Mouse (Mus musculus) spleen, adult 2 months (tissue): ENCODE measurements around the gene Slain2.
"Not testable (repeated sequence)": the region's sequence is repeated elsewhere in the genome, so short reads cannot be mapped to it uniquely, and the experiment has no call there.

Experiments used
- CTCF ChIP-seq: fragments of 200-500 bp; IDR thresholded peaks from 2 replicates; pipeline ENCODE4 v1.5.1; 2011; ENCODE audit warnings: mild to moderate bottlenecking, inconsistent platforms; ENCODE audit not compliant: insufficient read depth, insufficient read length, insufficient replicate concordance; ENCODE audit errors: extremely low read depth
- POLR2A ChIP-seq: fragments of 200-500 bp; IDR thresholded peaks from 2 replicates; pipeline ENCODE4 v1.6.1; 2011; ENCODE audit warnings: low read depth, low read length, inconsistent platforms

DNA sequence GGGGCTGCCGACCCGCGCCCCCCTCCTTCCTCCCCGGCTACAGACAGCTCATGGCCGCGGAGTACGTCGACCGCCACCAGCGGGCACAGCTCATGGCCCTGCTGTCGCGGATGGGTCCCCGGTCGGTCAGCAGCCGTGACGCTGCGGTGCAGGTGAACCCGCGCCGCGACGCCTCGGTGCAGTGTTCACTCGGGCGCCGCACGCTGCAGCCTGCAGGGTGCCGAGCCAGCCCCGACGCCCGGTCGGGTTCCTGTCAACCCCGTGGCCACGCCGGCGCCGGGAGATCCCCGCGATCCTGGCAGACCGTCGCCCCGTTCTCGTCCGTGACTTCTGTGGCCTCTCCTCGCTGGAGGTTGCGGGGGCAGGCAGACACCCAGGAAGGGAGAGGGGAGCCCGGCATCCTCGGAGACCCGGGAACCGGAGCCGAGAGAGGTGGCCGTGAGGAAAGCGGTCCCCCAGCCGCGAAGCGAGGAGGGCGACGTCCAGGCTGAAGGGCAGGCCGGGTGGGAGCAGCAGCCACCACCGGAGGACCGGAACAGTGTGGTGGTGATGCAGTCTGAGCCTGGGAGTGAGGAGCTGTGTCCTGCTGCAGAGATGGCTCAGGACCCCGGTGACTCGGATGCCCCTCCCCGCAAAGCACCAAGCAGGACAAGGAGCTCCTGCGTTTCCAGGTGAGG is 99.6 kb downstream of the Slain2 start:
- TF ChIP-seq CTCF, POLR2A: not testable (repeated sequence)
